Mouse (Mus musculus): ENCODE data around the gene Sfmbt2. TPM values are rescaled to one million over a fixed set of nuclear protein-coding genes. Genes with fewer than 3 reads are reported as not detected.
"Not testable (repeated sequence)": the region's sequence is repeated elsewhere in the genome, so short reads cannot be mapped to it uniquely, and the experiment has no call there.

The Sfmbt2 gene
- 3.1 and 3.7 TPM in 2 replicates for polyA plus RNA-seq (2015; fragmentation: Nextera tagmentation; extraction: Ambion mirVana)

- no peaks in the 10 kb centered on the region for H3K36me3 ChIP-seq
- peak within 1 kb of the TSS; percentile 16 for H3K4me3 ChIP-seq (replicated peaks)
- H3K27ac ChIP-seq (replicated peaks): no peak within 1 kb of the TSS
- H3K27me3 ChIP-seq: peaks cover 65% of the 10 kb centered on the region
- peaks cover 27% of the 10 kb centered on the region for H3K4me1 ChIP-seq
- ATAC-seq (ENCODE audit: insufficient number of reproducible peaks, low FRiP score, low TSS enrichment, low read depth): no peak
- no peaks in the 10 kb centered on the region for H3K9me3 ChIP-seq (replicated peaks)
- 0 out of 2 replicates have a peak within 1 kb of the TSS, but pooled peaks have one; percentile 92 for H3K4me2 ChIP-seq (replicated peaks)
- H3K9ac ChIP-seq: no peak within 1 kb of the TSS
- WGBS: under 1% methylated on average over 10 of the region's 10 CpGs
Measured at GRCm38 (mm10) chr2:10370176-10370575, at the start of gene Sfmbt2. TSS of gene Sfmbt2 (plus strand) at chr2:10370510.

GRCm38 (mm10) chr2:10321093-10321492 is 49.2 kb upstream of the Sfmbt2 start:
- no peak for ATAC-seq (ENCODE audit: insufficient number of reproducible peaks, low FRiP score, low TSS enrichment, low read depth)
- 56% methylated on average over 6 of the region's 6 CpGs for WGBS
- Histone ChIP-seq H3K4me2 (replicated peaks) (no peak overlapping the region), H3K36me3 (no peaks in the 10 kb centered on the region), H3K27me3 (no peaks in the 10 kb centered on the region), H3K9ac (no peak overlapping the region), H3K27ac (replicated peaks) (no peak overlapping the region), H3K9me3 (replicated peaks) (no peaks in the 10 kb centered on the region), H3K4me3 (replicated peaks) (no peak overlapping the region), H3K4me1 (no peaks in the 10 kb centered on the region)

GRCm38 (mm10) chr2:10323173-10323572 is 47.1 kb upstream of the Sfmbt2 start:
- H3K27ac ChIP-seq (replicated peaks): no peak overlapping the region
- H3K9me3 ChIP-seq (replicated peaks): no peaks in the 10 kb centered on the region
- no peaks in the 10 kb centered on the region for H3K27me3 ChIP-seq
- no peaks in the 10 kb centered on the region for H3K36me3 ChIP-seq
- no peak for ATAC-seq (ENCODE audit: insufficient number of reproducible peaks, low FRiP score, low TSS enrichment, low read depth)
- H3K4me2 ChIP-seq (replicated peaks): no peak overlapping the region
- H3K9ac ChIP-seq: no peak overlapping the region
- no peak overlapping the region for H3K4me3 ChIP-seq (replicated peaks)
- 37% methylated on average over 4 of the region's 4 CpGs for WGBS
- no peaks in the 10 kb centered on the region for H3K4me1 ChIP-seq

- no peak overlapping the region for H3K9ac ChIP-seq
- no peak for ATAC-seq (ENCODE audit: insufficient number of reproducible peaks, low FRiP score, low TSS enrichment, low read depth)
- no peaks in the 10 kb centered on the region for H3K4me1 ChIP-seq
- WGBS: 77% methylated on average over 4 of the region's 4 CpGs
- H3K27me3 ChIP-seq: no peaks in the 10 kb centered on the region
- H3K9me3 ChIP-seq (replicated peaks): no peaks in the 10 kb centered on the region
- H3K4me3 ChIP-seq (replicated peaks): no peak overlapping the region
- no peak overlapping the region for H3K27ac ChIP-seq (replicated peaks)
- H3K36me3 ChIP-seq: no peaks in the 10 kb centered on the region
- H3K4me2 ChIP-seq (replicated peaks): no peak overlapping the region
Measured at GRCm38 (mm10) chr2:10324980-10325379, 45.3 kb upstream of the Sfmbt2 start.

GRCm38 (mm10) chr2:10330216-10330615 is 40.1 kb upstream of the Sfmbt2 start:
- Histone ChIP-seq H3K36me3 (no peaks in the 10 kb centered on the region), H3K4me3 (replicated peaks) (no peak overlapping the region), H3K27ac (replicated peaks) (no peak overlapping the region), H3K9ac (no peak overlapping the region), H3K27me3 (peaks cover 12% of the 10 kb centered on the region), H3K4me2 (replicated peaks) (no peak overlapping the region), H3K4me1 (no peaks in the 10 kb centered on the region), H3K9me3 (replicated peaks) (no peaks in the 10 kb centered on the region)
- no peak for ATAC-seq (ENCODE audit: insufficient number of reproducible peaks, low FRiP score, low TSS enrichment, low read depth)
- 53% methylated on average over 5 of the region's 5 CpGs for WGBS

GRCm38 (mm10) chr2:10334299-10334698 is 36.0 kb upstream of the Sfmbt2 start:
- Histone ChIP-seq H3K27me3 (peaks cover 14% of the 10 kb centered on the region), H3K9me3 (replicated peaks) (no peaks in the 10 kb centered on the region), H3K27ac (replicated peaks) (no peak overlapping the region), H3K4me1 (no peaks in the 10 kb centered on the region), H3K36me3 (no peaks in the 10 kb centered on the region), H3K4me2 (replicated peaks) (no peak overlapping the region), H3K9ac (no peak overlapping the region), H3K4me3 (replicated peaks) (no peak overlapping the region)
- no peak for ATAC-seq (ENCODE audit: insufficient number of reproducible peaks, low FRiP score, low TSS enrichment, low read depth)
- 9% methylated on average over 6 of the region's 6 CpGs for WGBS

DNA sequence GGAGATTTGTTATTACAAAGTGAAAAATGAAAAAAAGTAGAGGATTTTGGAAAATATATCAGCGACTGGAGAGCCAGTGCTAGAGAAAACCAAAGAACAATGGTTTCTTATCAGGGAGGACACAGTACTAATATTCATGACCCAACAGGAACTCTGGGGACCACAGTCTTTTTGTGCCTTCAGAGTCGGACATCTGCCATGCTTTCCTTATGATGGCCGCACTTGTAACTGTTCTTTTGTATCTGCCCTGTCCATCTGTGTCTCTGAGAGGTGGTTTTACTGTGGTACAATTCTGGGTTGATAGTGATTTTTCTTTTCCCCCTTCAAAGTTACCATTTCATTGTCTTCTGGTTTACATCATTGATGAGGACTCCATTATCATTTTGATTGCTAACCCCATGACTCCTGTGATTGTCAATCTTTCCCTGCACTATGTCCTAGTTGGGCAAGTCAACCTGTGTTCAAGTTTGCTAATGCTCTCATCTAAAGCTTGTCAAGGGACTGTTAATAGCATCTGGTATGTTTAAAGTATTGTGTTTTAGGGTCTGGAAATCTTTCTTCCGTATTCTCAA is 35.2 kb upstream of the Sfmbt2 start:
- Histone ChIP-seq H3K4me2 (replicated peaks) (no peak overlapping the region), H3K9me3 (replicated peaks) (no peaks in the 10 kb centered on the region), H3K4me3 (replicated peaks) (no peak overlapping the region), H3K36me3 (no peaks in the 10 kb centered on the region), H3K27me3 (peaks cover 14% of the 10 kb centered on the region), H3K4me1 (no peaks in the 10 kb centered on the region), H3K27ac (replicated peaks) (no peak overlapping the region), H3K9ac (no peak overlapping the region)
- WGBS: 60% methylated on average over 4 of the region's 4 CpGs
- ATAC-seq (ENCODE audit: insufficient number of reproducible peaks, low FRiP score, low TSS enrichment, low read depth): no peak

GRCm38 (mm10) chr2:10340022-10340421 is 30.3 kb upstream of the Sfmbt2 start:
- Histone ChIP-seq H3K27ac (replicated peaks) (no peak overlapping the region), H3K4me2 (replicated peaks) (no peak overlapping the region), H3K9me3 (replicated peaks) (no peaks in the 10 kb centered on the region), H3K4me1 (no peaks in the 10 kb centered on the region), H3K27me3 (peaks cover 3% of the 10 kb centered on the region; the same call in 1 of the 2 replicates), H3K4me3 (replicated peaks) (no peak overlapping the region), H3K9ac (no peak overlapping the region), H3K36me3 (no peaks in the 10 kb centered on the region)
- ATAC-seq (ENCODE audit: insufficient number of reproducible peaks, low FRiP score, low TSS enrichment, low read depth): no peak
- WGBS: 61% methylated on average over 1 of the region's 1 CpGs

GRCm38 (mm10) chr2:10343523-10343922 is 26.8 kb upstream of the Sfmbt2 start:
- WGBS: 76% methylated on average over 5 of the region's 5 CpGs
- no peak for ATAC-seq (ENCODE audit: insufficient number of reproducible peaks, low FRiP score, low TSS enrichment, low read depth)

GRCm38 (mm10) chr2:10344073-10344472 is 26.2 kb upstream of the Sfmbt2 start:
- 83% methylated on average over 1 of the region's 1 CpGs for WGBS
- ATAC-seq (ENCODE audit: insufficient number of reproducible peaks, low FRiP score, low TSS enrichment, low read depth): not testable (repeated sequence)

More at GRCm38 (mm10) chr2:10343523-10343922, 26.8 kb upstream of the Sfmbt2 start:
- Histone ChIP-seq H3K27ac (replicated peaks) (no peak overlapping the region), H3K27me3 (no peaks in the 10 kb centered on the region), H3K4me1 (no peaks in the 10 kb centered on the region), H3K36me3 (no peaks in the 10 kb centered on the region), H3K9me3 (replicated peaks) (no peaks in the 10 kb centered on the region), H3K4me3 (replicated peaks) (no peak overlapping the region), H3K4me2 (replicated peaks) (no peak overlapping the region), H3K9ac (no peak overlapping the region)

GRCm38 (mm10) chr2:10347193-10347592 is 23.1 kb upstream of the Sfmbt2 start:
- H3K9me3 ChIP-seq (replicated peaks): no peaks in the 10 kb centered on the region
- H3K4me1 ChIP-seq: no peaks in the 10 kb centered on the region
- H3K36me3 ChIP-seq: no peaks in the 10 kb centered on the region
- 94% methylated on average over 4 of the region's 4 CpGs for WGBS
- no peak overlapping the region for H3K4me2 ChIP-seq (replicated peaks)
- H3K27me3 ChIP-seq: no peaks in the 10 kb centered on the region
- H3K27ac ChIP-seq (replicated peaks): no peak overlapping the region
- no peak overlapping the region for H3K9ac ChIP-seq
- H3K4me3 ChIP-seq (replicated peaks): no peak overlapping the region
- no peak for ATAC-seq (ENCODE audit: insufficient number of reproducible peaks, low FRiP score, low TSS enrichment, low read depth)

More at GRCm38 (mm10) chr2:10344073-10344472, 26.2 kb upstream of the Sfmbt2 start:
- not testable (repeated sequence) for H3K9ac ChIP-seq; H3K4me3 ChIP-seq (replicated peaks); H3K4me1 ChIP-seq; H3K9me3 ChIP-seq (replicated peaks); H3K4me2 ChIP-seq (replicated peaks); H3K27me3 ChIP-seq; H3K27ac ChIP-seq (replicated peaks); H3K36me3 ChIP-seq

- H3K36me3 ChIP-seq: no peaks in the 10 kb centered on the region
- no peak overlapping the region for H3K9ac ChIP-seq
- H3K27me3 ChIP-seq: no peaks in the 10 kb centered on the region
- no peak overlapping the region for H3K27ac ChIP-seq (replicated peaks)
- 74% methylated on average over 5 of the region's 5 CpGs for WGBS
- no peaks in the 10 kb centered on the region for H3K9me3 ChIP-seq (replicated peaks)
- ATAC-seq (ENCODE audit: insufficient number of reproducible peaks, low FRiP score, low TSS enrichment, low read depth): no peak
- H3K4me3 ChIP-seq (replicated peaks): no peak overlapping the region
- no peaks in the 10 kb centered on the region for H3K4me1 ChIP-seq
- H3K4me2 ChIP-seq (replicated peaks): no peak overlapping the region
Measured at GRCm38 (mm10) chr2:10348036-10348435, 22.3 kb upstream of the Sfmbt2 start.

Measured in embryonic facial prominence, embryonic 15.5 days (tissue).